Mouse (Mus musculus): ENCODE measurements around the gene Rerg. TPM values are rescaled to one million over a fixed set of nuclear protein-coding genes. Genes with fewer than 3 reads are reported as not detected.

Gene Rerg
- polyA plus RNA-seq, 1 experiment: 4.3 TPM

DNA sequence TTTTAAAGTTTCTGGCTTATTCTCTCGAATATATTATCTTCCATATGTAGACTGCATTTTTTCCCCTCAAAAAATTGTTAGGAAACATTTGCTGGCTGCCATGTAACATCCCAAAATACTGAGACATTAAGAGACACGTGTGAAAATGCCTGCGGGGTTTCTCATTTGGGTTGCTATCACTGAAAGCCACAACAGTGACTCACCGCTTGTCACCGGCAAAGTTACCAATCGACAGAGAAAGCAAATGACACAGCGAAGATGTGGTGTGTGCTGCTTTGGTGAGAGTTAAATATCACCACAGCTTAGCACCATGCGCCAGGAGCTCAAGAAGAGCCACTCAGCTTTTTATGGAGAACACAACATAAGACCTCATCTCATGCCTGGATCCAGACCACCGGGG, 44.9 kb downstream of the Rerg start:
- no peak for DNase-seq (ENCODE audit: low read depth)
- TF ChIP-seq POLR2A (IDR thresholded peaks at IDR 0.05; ENCODE audit: borderline replicate concordance, extremely low read depth, insufficient read depth, insufficient read length, poor library complexity, severe bottlenecking) (no peak), CTCF (IDR thresholded peaks at IDR 0.05; ENCODE audit: borderline replicate concordance, extremely low read depth, insufficient read depth, insufficient read length) (no peak)

- TF ChIP-seq CTCF (IDR thresholded peaks at IDR 0.05; ENCODE audit: borderline replicate concordance, extremely low read depth, insufficient read depth, insufficient read length): no peak
- no peak for TF ChIP-seq POLR2A (IDR thresholded peaks at IDR 0.05; ENCODE audit: borderline replicate concordance, extremely low read depth, insufficient read depth, insufficient read length, poor library complexity, severe bottlenecking)
Observed at GRCm38 (mm10) chr6:137125006-137125405, 45.3 kb downstream of the Rerg start.

GRCm38 (mm10) chr6:137116849-137117473, 53.3 kb downstream of the Rerg start:
- TF ChIP-seq POLR2A (IDR thresholded peaks at IDR 0.05; ENCODE audit: borderline replicate concordance, extremely low read depth, insufficient read depth, insufficient read length, poor library complexity, severe bottlenecking) (no peak), CTCF (IDR thresholded peaks at IDR 0.05; ENCODE audit: borderline replicate concordance, extremely low read depth, insufficient read depth, insufficient read length) (no peak)
- DNase-seq (ENCODE audit: low read depth): no peak

More at GRCm38 (mm10) chr6:137125006-137125405, 45.3 kb downstream of the Rerg start:
- no peak for DNase-seq (ENCODE audit: low read depth)

- no peak for DNase-seq (ENCODE audit: low read depth)
- TF ChIP-seq CTCF (IDR thresholded peaks at IDR 0.05; ENCODE audit: borderline replicate concordance, extremely low read depth, insufficient read depth, insufficient read length): no peak
- no peak for TF ChIP-seq POLR2A (IDR thresholded peaks at IDR 0.05; ENCODE audit: borderline replicate concordance, extremely low read depth, insufficient read depth, insufficient read length, poor library complexity, severe bottlenecking)
Observed at GRCm38 (mm10) chr6:137114859-137115258, 55.4 kb downstream of the Rerg start.

- TF ChIP-seq POLR2A (IDR thresholded peaks at IDR 0.05; ENCODE audit: borderline replicate concordance, extremely low read depth, insufficient read depth, insufficient read length, poor library complexity, severe bottlenecking) (no peak), CTCF (IDR thresholded peaks at IDR 0.05; ENCODE audit: borderline replicate concordance, extremely low read depth, insufficient read depth, insufficient read length) (no peak)
- DNase-seq (ENCODE audit: low read depth): no peak
Observed at GRCm38 (mm10) chr6:137111266-137111813, 59.0 kb downstream of the Rerg start.

DNA sequence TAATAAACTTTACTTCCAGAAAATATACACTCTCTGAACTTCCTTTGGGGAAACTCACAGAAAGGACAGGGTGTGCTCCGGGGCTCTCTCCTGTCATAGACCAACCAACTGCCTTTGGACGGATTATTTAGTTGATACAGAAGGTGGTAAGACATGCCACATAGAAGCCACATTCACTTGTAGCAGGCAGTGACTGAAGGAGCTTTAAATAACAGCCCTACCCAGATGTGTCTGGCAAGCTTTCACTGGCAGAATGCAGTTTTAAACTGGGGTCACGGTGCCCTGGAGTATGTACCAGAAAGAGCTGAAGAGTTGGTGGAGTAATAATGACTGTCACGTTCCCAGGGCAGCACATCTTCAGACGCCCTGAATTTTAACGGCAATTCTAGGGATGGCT, 59.5 kb downstream of the Rerg start:
- DNase-seq (ENCODE audit: low read depth): no peak
- TF ChIP-seq CTCF (IDR thresholded peaks at IDR 0.05; ENCODE audit: borderline replicate concordance, extremely low read depth, insufficient read depth, insufficient read length): no peak
- TF ChIP-seq POLR2A (IDR thresholded peaks at IDR 0.05; ENCODE audit: borderline replicate concordance, extremely low read depth, insufficient read depth, insufficient read length, poor library complexity, severe bottlenecking): no peak

GRCm38 (mm10) chr6:137109811-137110777, 60.2 kb downstream of the Rerg start:
- peak; percentile 36 for DNase-seq (ENCODE audit: low read depth)
- TF ChIP-seq CTCF (IDR thresholded peaks at IDR 0.05; ENCODE audit: borderline replicate concordance, extremely low read depth, insufficient read depth, insufficient read length): no peak
- TF ChIP-seq POLR2A (IDR thresholded peaks at IDR 0.05; ENCODE audit: borderline replicate concordance, extremely low read depth, insufficient read depth, insufficient read length, poor library complexity, severe bottlenecking): no peak

DNA sequence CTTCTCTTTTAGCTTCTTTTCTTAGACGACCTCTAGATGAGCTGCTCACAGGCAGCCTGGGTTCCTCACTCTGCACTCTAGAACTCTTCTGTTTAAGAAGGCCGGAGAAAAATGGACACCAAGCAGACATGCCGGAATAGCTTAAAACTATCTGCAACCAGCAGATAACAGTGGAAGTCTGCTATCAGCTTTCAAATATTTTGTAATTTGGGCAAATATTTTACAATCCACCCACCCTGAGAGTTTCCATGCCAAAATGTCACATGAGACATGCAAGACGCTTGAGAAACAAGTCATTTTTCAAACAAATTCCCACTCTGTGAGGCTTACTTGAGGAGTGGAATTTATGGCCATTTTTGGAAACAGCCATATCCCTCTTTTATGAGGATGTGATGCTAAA, 65.0 kb downstream of the Rerg start:
- no peak for DNase-seq (ENCODE audit: low read depth)
- no peak for TF ChIP-seq POLR2A (IDR thresholded peaks at IDR 0.05; ENCODE audit: borderline replicate concordance, extremely low read depth, insufficient read depth, insufficient read length, poor library complexity, severe bottlenecking)
- no peak for TF ChIP-seq CTCF (IDR thresholded peaks at IDR 0.05; ENCODE audit: borderline replicate concordance, extremely low read depth, insufficient read depth, insufficient read length)

GRCm38 (mm10) chr6:137102662-137103179, 67.6 kb downstream of the Rerg start:
- TF ChIP-seq POLR2A (IDR thresholded peaks at IDR 0.05; ENCODE audit: borderline replicate concordance, extremely low read depth, insufficient read depth, insufficient read length, poor library complexity, severe bottlenecking) (no peak), CTCF (IDR thresholded peaks at IDR 0.05; ENCODE audit: borderline replicate concordance, extremely low read depth, insufficient read depth, insufficient read length) (no peak)
- DNase-seq (ENCODE audit: low read depth): peak; percentile 22

- DNase-seq (ENCODE audit: low read depth): peak; percentile 57
Observed at GRCm38 (mm10) chr6:137101886-137102661, 68.2 kb downstream of the Rerg start.

More at GRCm38 (mm10) chr6:137101886-137102661, 68.2 kb downstream of the Rerg start:
- no peak for TF ChIP-seq POLR2A (IDR thresholded peaks at IDR 0.05; ENCODE audit: borderline replicate concordance, extremely low read depth, insufficient read depth, insufficient read length, poor library complexity, severe bottlenecking)
- TF ChIP-seq CTCF (IDR thresholded peaks at IDR 0.05; ENCODE audit: borderline replicate concordance, extremely low read depth, insufficient read depth, insufficient read length): no peak
